Mouse (Mus musculus): ENCODE results near the gene Ugt1a7c.

GRCm38 (mm10) chr1:88250023-88250422 is 155.2 kb downstream of the Ugt1a7c start:
- TF ChIP-seq POLR2A (IDR thresholded peaks at IDR 0.05; ENCODE audit: borderline replicate concordance, control insufficient read depth, low read depth, low read length) (no peak), CTCF (IDR thresholded peaks at IDR 0.05; ENCODE audit: control insufficient read depth, insufficient read depth, low read length) (no peak)
